Mouse (Mus musculus) right cerebral cortex, adult 2 months (tissue): ENCODE results near the gene Serpina10.
"Not testable (repeated sequence)": the region's sequence is repeated elsewhere in the genome, so short reads cannot be mapped to it uniquely, and the experiment has no call there.

ENCODE experiments used
- DNase-seq, 2 experiments: peaks; one replicate each; pipeline ENCODE4 v3.0.0; 2021 to 2022; ENCODE audit warnings: low spot score in 2 of 2

Serpina10 gene

DNA sequence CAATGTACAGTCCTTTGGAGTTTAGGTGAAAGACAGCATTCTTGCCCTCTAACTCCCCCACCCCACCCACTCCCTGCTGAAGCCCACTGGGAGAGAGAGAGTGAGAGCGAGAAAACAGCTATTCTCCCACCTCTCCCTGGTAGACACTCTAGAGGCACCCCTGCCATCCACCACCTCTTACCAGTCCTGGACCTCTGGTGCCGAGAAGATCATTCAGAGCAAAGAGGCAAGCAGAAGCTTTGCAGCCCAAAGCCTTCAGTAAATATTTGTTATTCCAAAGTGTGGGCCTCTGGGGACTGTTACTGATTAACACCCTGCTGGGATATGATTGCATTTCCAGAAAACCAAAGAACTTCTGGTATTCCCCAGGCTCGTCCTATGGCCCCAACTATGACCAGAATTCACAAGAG lies at the start of gene Serpina10:
Serpina10 (minus strand) TSS at position 242 of the 410 bp plus-strand sequence.
- DNase-seq: no peak

DNA sequence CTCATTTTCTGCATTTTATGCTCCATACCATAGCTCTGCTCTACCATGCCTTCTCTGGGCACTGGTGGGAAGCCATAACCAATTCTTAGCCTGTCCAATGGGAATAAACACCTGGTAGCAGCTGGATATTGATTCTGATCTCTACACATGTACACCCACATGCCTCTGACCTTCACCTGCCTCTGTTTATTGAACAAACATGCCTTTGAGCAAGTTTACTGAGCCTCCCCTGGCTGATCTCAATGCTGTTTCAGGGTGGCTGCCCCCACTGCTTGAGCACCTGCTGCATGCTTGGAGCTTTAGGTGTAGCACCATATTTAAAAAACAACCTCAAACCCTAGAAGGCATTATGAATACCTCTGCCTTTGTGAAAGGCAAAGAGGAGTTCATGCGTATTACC lies 48.6 kb upstream of the Serpina10 start:
- DNase-seq: not testable (repeated sequence)

DNA sequence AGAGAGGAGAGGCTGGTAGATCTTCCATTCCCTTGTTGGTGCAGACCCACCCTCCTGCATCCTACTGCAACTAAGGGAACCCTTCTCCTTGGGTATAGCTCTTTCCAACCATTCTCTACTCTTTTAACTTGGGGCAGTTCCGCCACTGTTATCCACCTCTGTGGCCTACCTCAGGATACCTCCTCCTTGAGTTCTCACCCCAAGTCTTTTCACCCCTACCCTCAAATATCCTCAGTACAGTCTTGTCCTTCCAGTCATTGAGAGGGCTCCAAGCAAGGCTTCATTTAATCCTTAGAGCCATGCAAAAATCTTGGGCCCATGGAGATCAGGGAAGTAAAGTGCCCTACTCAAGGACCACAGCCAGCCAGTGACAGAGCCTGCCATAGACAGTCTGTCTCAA lies 44.8 kb upstream of the Serpina10 start, which contains the start of gene Serpina16:
Serpina16 (minus strand) TSS at position 101 of the 400 bp plus-strand sequence.
- DNase-seq: no peak

DNA sequence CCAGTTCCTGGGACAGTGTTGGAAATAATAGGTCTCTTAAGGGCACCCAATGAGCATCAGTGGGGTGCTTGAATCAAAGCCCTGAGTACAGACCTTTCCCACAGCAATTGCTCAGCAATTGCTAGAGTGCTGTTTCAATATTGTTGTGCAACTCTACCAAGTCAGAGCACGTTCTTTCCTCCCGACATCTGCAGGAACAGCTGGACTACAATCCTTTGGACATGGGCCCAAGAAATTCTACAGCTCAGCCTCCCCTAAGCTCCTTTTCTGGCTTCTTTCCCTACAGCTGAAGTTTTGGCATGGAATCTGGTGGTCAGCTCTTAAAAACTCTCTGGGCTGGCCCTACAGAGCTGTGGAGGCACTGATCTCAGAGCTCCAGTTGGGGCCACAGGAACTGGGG lies 41.9 kb upstream of the Serpina10 start:
- DNase-seq: no peak

DNA sequence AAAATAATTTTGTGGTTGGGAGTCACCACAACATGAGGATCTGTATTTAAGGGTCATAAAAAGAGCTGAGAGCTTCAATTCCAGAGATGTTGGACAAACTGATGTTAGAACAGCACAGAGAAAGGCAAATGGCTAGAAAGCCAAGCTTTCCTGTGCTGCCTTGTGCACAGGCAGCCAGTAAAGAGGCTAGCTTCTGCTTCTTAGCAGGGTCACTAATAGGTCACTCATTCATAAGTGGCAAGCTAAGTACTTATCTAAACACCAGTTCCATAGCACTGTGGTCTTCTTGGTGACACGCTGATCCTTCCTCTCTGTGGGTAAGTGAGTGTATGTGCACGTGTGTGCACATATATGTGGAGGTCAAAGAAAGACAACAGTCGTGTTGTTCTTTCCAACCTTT lies 40.2 kb upstream of the Serpina10 start:
- DNase-seq: no peak

DNA sequence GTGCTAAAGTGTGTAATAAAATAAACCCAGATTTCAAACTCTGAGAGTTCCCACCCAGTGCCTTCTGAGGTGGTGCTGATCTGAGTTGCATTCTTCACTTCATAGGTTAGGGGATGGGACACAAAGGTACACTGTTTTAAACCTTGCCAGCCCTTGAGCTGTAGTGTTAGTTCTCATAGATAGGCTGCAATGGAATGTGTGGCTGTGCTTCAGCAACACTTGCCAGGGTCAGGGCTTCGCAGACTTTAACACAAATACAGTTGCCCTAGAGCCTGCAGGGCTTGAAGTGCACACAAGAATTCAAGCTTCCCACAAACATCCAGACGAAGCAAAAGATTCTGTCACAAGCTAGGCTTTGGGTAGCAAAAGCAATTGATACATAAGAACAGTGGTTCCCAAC lies 39.7 kb upstream of the Serpina10 start:
- no peak for DNase-seq

DNA sequence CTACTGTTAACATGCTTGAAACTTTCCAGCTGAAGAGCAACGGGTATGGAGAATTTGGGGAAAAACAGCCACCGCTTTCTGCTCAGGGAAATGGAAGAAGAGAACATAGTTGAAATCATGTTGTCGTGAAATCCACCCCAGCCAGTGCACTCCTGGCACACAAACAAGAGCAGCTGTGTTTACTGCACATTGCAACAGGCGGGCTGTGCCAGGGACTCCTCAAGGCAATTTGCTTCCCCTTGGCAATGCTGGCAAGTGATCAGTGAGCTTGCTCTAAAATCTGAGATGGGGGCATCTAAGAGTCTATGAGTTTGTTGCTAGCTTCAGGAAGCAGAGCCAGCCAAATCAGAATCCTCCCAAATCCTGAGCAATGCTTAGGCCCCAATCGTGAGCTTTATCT lies 39.1 kb upstream of the Serpina10 start:
- peak; percentile 15 to 26 for DNase-seq

DNA sequence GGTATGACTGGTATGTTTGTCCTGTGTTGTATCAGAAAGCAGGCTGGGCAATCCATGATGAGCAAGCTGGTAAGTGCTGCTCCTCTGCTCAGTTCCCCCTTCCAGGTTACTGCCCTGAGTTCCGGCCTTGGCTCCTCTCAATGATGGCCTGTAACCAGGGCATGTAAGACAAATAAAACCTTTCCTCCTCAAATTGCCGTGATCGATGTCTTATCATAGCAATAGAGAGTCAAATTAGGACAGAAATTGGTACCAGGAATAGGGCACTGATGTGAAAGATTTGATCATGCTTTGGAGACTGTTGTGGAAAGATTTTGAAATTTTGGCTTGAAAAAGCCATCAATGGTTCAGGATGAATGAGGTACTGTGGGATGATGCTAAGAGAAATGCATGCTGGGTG lies 34.0 kb upstream of the Serpina10 start:
- no peak for DNase-seq

DNA sequence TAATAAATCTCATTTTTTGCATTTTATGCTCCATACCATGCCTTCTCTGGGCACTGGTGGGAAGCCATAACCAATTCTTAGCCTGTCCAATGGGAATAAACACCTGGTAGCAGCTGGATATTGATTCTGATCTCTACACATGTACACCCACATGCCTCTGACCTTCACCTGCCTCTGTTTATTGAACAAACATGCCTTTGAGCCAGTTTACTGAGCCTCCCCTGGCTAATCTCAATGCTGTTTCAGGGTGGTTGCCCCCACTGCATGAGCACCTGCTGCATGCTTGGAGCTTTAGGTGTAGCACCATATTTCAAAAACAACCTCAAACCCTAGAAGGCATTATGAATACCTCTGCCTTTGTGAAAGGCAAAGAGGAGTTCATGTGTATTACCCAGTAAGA lies 30.8 kb upstream of the Serpina10 start:
- DNase-seq: not testable (repeated sequence)

DNA sequence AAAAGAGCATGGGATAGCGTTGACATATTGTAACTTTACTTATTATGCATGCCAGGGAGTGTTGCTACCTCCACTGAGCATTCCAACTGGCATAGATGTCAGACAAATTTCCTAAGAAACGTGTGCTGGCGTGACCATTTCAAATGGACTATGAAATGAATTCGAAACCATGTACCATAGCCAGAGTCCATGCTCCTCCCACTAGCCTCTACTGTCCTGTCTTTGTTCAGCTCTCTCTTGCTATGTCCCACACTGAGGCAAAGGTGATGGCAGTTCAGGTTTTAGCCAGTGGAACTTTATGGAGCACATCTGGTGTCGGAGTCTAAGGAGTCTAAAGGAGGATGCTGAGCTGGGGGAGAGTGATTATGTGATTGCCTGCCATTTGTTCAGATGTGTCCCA lies 28.8 kb upstream of the Serpina10 start:
- no peak for DNase-seq

DNA sequence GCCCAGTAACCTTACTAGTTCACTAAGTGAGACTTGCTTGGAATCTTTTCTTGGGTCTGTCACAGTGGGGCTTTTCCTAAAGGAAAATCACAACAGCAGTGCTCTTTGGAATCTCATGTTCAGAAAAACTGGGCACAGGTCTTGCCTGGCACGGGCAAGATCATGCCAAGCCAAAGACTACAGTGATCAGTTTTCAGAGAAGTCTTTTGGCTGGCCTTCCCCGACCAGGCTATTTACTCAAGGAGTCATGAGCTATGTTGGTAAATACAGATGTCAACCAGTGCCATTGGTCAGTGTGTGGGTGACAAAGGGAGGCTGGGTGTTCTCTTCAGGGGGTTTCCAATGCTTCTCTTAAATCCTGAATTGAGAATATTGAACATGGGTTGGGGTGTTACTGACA lies 27.9 kb upstream of the Serpina10 start:
- no peak for DNase-seq

DNA sequence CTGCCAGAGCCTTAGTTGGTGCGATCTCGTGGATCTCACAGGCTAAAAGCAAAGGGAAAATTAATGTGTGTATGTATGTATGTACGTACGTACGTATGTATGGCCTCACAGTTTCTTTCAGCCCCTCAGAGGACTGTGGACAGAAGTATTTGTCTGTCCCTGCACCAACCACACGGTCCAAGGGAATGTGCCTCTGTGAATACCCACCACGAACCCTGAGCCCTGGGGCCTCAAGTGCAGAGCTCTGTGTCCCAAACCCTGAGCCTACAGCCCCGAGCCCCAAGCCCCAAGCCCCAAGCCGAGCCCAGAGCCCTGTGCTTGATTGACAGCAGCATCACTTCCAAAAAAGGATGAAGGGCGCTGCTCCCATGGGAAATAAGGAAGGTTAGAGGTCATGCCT lies 26.7 kb upstream of the Serpina10 start:
- no peak for DNase-seq

DNA sequence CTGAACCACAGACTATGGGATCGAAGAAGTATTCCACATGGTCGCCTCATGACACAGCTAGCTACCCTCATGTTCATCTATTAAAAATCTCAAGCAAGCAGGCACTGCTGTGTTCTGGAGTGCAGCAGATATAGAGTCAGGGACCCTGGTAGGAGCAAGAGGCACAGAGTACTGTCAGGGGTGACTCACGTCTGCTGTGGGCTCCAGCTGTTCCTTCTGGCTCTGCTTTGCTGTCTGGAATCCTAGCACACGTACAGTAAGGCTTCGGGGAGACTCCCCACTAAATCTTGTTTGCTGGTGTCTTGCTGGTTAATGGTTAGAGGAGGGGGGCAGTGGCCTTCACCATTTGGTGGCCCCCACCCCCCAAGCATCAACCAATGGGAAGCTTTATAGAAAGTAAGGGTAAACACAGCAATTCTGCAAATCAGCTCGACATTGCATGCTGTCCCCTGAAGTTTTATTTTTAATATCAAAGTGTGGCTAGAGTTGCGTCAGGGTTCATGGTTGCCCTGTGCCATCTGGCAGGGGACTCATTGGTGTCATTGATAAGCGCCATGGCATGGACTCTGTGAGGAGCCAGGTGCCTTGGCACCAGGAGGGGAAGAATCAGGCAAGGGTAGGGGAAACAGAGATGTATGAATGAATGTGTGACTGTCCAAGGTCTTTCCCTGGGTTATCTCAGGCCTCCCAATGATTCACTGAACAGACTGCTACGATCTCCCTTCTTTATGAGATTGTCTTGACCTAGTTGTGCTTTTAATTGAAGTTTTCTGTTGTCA lies 25.8 kb upstream of the Serpina10 start, which contains the start of gene Serpina6:
Serpina6 (minus strand) TSS at position 365 of the 779 bp plus-strand sequence.
- no peak for DNase-seq

DNA sequence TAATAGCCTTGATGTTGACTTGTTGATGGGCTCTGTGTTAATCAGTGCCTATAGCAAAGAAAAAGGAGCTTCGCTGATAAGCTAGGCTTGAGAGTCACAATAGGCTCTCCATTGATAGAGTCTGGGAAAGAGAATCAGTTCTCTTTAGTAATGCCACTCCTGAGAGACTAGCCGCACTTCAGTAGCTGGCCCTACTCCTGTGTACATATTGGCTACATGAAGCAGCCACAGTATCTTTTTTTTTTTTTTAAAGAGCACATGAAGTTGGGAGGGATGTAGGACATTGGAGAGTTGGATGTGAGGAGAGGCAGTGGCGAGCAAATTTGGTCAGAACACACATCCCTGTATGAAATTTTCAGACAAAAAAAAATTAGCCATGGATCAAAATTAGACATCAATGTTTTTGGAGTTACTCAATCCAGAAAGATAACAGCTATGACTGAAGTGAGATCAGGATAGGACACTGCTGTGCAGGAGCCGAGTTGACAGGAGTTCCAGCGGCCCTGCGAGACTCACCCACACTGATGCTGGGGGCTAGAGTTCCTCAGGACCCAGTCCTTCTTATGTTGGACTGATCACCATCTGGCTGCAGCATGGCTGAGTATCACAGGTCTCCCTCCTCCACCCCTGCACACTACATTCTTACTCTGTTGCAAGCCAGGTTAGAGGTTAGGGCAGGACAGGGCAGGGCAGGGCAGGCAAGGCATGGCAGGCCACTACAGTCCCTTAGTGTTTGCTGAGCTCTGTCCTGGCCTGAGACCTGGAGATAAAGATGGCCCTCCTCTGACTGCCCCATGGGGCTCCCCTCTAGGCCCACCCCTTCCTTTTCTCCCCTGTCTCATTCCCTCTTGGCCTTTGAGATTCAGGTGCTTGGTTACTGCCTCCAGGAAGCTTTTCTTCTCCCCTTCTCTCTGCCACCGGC lies 24.1 kb upstream of the Serpina10 start:
- DNase-seq: no peak

DNA sequence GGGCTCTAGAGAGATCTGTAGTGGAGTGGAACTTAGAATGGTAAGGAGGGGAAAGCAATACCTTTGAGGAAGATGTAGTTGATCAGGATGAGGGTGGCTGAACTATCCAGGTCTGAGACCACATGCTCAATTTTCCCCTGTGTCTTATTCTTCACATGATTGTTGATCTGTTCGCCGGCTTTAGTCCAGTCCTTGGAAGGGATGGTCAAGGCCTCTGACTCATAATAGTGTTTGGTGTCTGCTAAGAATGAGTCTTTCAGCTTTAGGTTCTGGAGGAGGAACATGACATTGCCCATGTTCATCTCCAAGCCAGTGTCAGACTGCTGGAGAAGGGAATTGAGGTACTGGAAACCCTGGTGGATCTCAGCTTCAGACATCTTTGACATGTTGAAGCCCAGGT lies 22.6 kb upstream of the Serpina10 start:
- DNase-seq: no peak

DNA sequence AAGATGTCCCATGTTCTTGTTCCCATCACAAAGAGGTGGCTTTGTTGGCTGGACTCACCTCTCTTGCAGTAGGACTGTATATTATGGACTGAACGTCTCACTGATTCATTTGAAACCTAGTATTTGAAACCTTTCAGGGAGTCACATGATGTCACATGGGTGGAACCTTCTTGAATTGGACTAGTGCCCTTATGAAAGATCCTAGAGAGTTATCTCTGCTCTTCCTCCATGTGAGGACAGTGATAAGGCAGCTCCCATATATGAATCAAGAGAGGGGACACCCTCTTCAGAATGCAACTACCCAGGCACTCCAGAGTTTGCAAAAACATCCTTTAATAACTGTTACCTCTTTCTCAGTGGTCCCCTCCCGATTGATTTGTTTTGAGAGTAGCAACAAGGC lies 15.1 kb upstream of the Serpina10 start:
- no peak for DNase-seq

DNA sequence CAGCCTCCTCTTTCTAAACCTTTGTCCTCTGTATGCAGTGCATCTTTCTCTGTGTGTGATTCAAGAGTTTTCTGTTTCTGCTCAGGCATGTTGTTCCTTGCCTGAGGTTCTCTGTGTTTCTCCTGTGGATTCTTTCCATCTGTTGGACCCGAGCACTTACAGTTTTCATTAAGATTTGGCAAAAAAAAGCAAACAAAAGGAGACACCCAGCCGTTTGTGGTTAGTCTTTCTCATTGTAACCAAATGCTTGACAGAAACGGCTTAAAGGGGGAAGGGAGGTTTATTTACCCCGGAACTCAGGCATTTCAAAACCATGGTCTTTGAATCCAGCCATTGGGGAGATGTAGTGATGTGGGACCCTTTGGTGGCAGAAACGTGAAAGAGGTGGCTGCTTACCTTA lies 13.4 kb upstream of the Serpina10 start:
- no peak for DNase-seq

DNA sequence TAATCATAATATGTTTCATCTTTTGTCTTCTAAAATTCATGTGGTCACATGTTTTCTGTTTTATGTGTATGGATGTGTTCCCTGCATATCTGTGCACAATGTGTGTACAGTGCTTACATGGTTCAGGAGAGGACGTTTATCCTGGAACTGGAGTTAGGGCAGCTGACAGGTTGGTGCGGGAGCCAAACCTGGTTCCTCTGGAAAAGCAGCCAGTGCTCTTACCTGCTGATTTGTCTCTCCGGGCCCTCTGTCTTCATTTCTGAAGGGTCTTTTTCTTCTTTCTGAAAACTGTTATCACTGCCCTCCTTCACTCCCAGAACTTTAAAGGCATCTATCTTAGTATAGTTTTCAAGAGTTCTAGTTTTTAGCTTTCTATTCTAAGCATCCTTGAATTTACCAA lies 12.6 kb upstream of the Serpina10 start:
- DNase-seq: no peak

DNA sequence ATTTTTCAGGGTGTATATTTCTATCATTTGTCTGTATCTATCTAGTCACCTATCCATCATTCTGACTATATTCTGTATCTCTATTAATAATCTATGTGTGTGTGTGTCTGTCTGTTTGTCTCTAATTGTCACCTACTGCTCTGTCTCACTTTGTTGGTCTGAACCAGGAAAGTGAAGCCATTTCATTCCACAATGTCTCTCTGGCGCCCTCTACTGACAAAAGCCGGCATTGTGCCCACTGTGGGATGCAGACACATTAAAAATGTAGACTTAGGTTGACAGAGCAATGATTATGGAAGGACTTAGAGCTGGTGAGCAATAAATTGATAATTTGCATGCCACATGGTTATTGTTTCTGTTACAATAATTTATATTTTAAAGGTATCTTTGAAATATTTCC lies 12.1 kb upstream of the Serpina10 start:
- DNase-seq: peak; percentile 88 to 90

DNA sequence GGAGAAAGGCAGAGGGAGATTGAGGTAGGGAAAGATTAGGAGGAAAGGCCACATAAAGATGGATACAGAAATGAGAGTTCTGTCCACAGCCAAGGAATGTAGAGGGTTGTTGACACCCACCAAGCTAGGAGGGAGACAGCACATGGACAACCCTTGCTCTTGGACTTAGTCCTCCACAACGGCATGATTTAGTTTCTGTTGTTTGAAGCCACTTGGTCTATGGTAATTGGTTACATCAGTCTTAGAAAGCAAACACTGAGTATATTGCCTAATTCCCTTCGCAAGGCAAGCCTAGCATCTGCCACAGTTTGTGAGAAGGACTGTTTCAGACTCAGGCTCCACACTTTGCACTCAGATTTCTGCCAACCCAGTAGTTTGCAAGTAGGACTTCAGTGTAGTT lies 4.6 kb upstream of the Serpina10 start:
- no peak for DNase-seq

DNA sequence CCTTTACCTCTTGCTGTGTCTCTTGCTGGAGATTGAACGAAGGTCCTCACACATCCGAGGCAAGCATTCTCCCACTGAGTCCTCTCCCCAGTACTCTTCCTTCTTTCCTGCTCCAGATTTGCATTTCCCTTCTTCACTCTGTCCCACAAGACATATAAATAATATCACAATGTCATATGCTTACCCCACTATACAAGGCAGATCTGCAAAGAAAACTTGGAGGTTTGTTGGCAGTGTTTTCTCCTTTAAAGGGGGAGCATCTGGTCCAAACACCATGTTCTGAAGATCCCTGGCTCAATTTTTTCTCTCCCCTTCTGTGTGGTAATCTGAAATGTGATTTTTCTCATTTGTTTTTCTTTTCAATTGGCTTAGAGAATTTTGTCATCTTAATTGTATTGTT lies 3.2 kb upstream of the Serpina10 start:
- DNase-seq: no peak

DNA sequence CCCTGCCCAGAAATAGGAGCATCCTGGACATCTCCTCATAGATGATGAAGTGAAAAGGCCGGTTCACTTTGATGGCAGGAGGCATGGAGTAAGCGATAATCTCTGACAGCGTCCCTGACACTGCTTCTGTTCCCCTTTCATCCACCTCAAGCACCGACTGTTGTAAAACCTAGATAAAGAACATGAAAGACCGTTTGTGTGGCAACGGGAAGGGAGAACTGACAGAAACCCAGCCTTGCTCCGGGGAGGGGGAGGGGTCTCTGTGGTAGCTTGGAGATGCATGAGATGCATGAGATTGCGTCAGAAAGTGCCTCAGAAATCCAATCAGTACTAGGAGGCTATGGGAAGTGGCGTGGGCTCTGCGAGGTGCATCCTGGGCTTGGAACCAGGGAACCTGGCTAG lies 14.4 kb downstream of the Serpina10 start:
- DNase-seq: no peak

DNA sequence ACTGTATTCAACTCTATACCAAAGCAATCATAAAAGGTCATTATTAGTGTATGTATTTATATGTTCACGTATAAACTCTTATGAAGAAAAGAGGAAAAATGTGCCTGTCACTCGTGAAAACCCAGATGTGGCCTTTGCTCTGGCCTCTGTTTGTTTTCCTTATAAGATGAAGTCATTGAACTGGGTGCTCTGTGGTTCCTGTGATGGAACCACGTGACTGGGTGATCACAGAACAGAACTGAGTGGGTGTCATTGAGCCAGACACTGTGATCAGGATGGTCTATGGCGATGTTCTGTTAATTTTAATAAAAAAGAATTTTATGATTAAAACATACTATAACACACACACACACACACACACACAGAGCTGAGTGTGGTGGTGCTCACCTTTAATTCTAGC lies 15.5 kb downstream of the Serpina10 start:
- no peak for DNase-seq
